Mouse (Mus musculus) thymus, postnatal 25 days (tissue): ENCODE measurements at regions not wholly inside any gene's neighbourhood (a gene's known extent, or its start where the extent isn't known, plus 50 kb on each side); places are given as distances from the start of the nearest gene placed in this dataset.
"Not testable (repeated sequence)": the region's sequence is repeated elsewhere in the genome, so short reads cannot be mapped to it uniquely, and the experiment has no call there.

ENCODE experiments used
- DNase-seq: peaks from one replicate; pipeline ENCODE4 v3.0.0; 2022

- DNase-seq = no peak
These were observed 306.3 kb upstream of the 3110018I06Rik start for GRCm38 (mm10) chr12:107182091-107182655.

DNA sequence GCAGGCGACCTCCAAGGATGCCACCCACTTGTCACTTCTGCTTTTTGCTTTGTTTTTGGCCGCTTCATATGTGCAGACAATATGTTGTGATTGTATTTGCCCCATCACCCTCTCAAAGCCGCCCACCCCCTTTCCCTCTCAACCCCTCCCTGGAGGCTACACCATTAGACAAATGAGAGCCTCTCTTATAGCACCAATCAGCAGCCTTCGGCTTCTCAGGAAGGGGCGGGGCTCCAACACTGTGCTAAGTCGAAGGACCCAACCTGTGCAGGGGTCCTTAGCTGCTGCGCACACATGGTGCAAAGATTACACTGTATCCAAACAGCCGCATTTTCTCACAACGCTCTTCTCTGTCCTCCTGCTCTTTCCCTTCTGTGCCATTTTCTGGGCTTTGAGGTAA is 305.1 kb upstream of the 3110018I06Rik start:
- peak; percentile 85 for DNase-seq

DNA sequence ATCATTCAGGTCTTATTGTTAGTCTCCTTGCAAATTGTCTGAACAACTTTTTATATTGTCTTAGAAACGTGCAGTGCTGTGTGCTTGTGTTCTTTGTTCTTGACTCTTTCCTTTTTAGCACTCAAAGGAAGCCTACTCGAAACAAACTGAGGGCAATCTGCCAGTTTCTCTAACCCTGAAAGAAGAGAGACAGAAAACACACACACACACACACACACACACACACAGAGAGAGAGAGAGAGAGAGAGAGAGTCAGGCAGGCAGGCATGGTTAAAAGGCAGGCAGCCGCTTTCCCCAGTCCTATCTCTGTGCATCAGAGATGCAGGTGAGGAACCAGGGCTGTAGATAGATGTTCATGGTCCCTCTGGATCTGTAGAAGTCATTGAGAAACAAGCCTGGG is 304.0 kb upstream of the 3110018I06Rik start:
- DNase-seq = peak; percentile 66

GRCm38 (mm10) chr12:107186361-107186760 is 302.1 kb upstream of the 3110018I06Rik start:
- no peak for DNase-seq

- no peak for DNase-seq
These were observed 300.4 kb upstream of the 3110018I06Rik start for GRCm38 (mm10) chr12:107188055-107188454.

DNA sequence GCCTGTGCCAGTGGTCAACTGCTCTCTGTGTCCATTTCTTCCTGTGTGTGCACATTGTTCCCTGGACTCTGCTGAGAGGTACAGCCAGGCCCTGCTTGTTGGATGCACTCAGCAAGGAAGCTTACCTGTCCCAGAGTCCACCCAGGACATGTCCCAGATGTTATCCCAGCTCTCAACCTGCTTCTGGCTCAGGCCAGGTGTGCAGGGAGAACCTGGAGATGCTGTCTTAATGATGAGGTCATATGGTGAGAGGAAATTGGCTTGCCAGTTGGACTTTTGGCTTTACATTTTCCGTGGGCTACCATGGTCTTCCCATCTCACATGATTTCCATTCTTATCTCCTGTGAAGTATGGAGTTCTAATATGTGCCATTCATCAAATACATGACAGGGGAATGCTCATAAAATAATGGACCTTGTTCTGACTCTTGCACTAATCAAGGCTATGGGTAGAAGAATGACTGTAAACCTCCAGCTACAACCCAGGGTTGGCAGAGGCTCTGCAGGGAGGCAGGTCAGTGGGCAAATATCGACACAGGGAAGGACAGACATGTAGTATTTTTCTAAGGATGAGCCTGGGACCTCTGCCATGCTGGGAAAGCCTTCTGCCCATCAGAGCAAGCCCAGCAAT is 289.9 kb upstream of the 3110018I06Rik start:
- DNase-seq = no peak

DNA sequence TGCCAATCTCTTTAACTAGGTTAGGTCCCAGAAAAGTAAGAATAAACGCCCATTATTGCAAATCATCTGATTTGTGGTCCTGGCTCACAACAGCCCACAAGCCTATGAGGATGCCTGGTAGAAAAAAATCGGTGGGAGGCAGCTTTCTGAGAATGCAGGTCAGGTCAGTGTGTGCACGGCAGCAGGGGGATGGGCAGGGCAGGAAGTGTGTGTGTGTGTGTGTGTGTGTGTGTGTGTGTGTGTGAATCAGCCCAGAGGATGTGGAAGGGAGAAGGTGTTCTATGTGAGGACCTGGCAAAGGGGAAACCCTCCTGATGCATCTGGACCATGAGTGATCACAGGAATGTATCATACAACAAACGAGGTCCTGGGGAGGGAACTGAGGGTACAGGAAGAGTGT is 287.5 kb upstream of the 3110018I06Rik start:
- peak; percentile 62 for DNase-seq

- not testable (repeated sequence) for DNase-seq
These were observed 279.6 kb upstream of the 3110018I06Rik start for GRCm38 (mm10) chr12:107208826-107209225.

DNA sequence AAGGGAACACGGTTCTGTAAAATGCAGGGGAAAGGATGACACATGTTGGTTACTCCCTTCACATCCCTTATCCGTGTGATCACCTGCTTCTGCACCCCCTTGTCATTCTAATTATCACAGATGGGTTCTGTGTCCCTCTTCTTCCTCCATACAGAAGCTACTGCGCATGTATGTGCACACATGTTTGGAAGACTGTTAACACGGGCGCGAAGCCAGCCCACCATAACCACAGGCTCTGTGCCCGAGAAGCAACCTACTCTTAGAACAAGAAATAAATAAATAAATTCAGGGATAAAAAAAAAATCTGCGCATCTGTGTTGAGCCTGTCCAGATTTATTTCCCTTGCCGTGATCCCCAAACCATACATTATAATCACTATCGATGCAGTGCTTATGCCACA is 275.6 kb upstream of the 3110018I06Rik start:
- DNase-seq = no peak

- DNase-seq = no peak
These were observed 272.3 kb upstream of the 3110018I06Rik start for GRCm38 (mm10) chr12:107216119-107216518.

- no peak for DNase-seq
These were observed 267.0 kb upstream of the 3110018I06Rik start for GRCm38 (mm10) chr12:107221276-107221970.

GRCm38 (mm10) chr12:107222106-107222505 is 266.3 kb upstream of the 3110018I06Rik start:
- DNase-seq = peak; percentile 26

GRCm38 (mm10) chr12:107230097-107230496 is 258.3 kb upstream of the 3110018I06Rik start:
- DNase-seq = no peak

- no peak for DNase-seq
These were observed 256.8 kb upstream of the 3110018I06Rik start for GRCm38 (mm10) chr12:107231629-107232028.

GRCm38 (mm10) chr12:107250747-107251470 is 237.5 kb upstream of the 3110018I06Rik start:
- no peak for DNase-seq

- DNase-seq = no peak
These were observed 236.5 kb upstream of the 3110018I06Rik start for GRCm38 (mm10) chr12:107251981-107252380.

DNA sequence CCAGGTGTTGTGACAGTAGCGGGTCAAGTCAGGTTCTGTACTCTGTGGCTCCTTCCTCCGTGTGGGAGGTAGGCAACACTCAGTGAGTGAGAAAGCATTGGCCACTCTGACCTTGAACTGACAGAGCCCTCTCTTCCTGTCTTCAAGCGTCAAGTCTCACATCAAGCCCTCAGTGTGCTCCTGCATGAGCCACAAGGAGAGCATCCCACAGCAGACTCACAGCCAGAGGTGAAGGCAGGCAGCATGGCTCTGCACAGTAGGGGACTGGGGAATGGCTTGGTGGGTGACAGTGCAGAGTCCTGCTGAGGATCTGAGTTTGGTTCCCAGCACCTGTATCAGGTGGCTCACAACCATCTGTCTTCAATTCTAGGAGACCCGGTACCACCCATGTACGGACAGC is 226.4 kb upstream of the 3110018I06Rik start:
- no peak for DNase-seq

DNA sequence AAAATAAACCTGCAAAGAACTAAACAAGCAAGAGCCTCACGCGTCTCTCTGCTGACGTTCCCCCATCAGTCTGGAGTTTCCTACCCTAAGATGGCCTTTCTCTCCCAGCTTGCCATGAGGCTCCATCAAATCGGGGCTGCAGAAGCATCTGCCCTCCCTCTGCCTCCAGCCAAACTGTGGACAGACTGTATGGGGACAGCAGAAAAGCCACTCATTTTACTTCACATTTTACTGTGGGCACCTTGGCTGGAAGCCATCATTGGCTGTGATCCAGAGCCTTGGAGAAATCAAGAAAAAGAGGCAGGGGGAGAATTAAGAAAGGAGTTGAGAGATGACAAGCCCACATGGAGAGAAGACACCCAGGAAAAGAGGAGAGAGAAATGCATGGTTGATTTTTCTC is 225.9 kb upstream of the 3110018I06Rik start:
- no peak for DNase-seq

- DNase-seq = no peak
These were observed 221.7 kb upstream of the 3110018I06Rik start for GRCm38 (mm10) chr12:107266696-107267095.

DNA sequence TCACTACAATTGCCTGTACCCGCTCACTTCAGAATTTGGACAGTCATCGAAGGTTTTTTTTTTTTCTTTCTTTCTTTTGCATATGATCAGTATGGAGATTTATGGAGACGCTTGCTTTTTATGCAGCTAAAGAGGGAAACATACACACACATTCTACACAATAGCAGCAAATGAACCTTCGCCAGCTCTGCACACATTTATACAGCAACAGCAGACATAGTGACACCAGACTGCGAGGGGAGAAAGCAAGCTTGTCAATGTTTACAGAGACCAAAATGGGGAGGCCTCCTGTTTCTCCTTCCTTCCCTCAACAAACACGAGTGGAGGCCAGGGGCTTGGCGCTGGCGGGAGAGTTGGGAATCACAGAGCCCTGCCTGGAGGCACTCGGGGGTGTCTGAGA is 202.8 kb upstream of the 3110018I06Rik start:
- no peak for DNase-seq

GRCm38 (mm10) chr12:107291377-107291776 is 197.1 kb upstream of the 3110018I06Rik start:
- DNase-seq = no peak

- peak; percentile 31 for DNase-seq
These were observed 181.2 kb upstream of the 3110018I06Rik start for GRCm38 (mm10) chr12:107307094-107307740.

GRCm38 (mm10) chr12:107315446-107315845 is 173.0 kb upstream of the 3110018I06Rik start:
- no peak for DNase-seq
